Mouse (Mus musculus) midbrain, embryonic 15.5 days (tissue): ENCODE measurements around the gene Aqr. TPM values are rescaled to one million over a fixed set of nuclear protein-coding genes. Genes with fewer than 3 reads are reported as not detected.

Source experiments
- ATAC-seq: fragments of 200-750 bp; cut with Nextera tagmentation; replicated peaks from 2 replicates; pipeline ENCODE4 v1.8.0; 2017; ENCODE audit warnings: moderate TSS enrichment
- H3K27ac ChIP-seq: fragments of 300-500 bp; sonication (generic); 2 replicates; pipeline ENCODE4 v1.5.1; 2015; ENCODE audit warnings: mild to moderate bottlenecking, inconsistent platforms
- H3K27me3 ChIP-seq: fragments of 300-500 bp; sonication (generic); replicated peaks from 2 replicates; pipeline ENCODE4 v1.6.1; 2015; ENCODE audit warnings: inconsistent platforms
- H3K36me3 ChIP-seq: fragments of 300-500 bp; sonication (generic); replicated peaks from 2 replicates; pipeline ENCODE4 v1.6.1; 2015; ENCODE audit warnings: inconsistent platforms
- H3K4me1 ChIP-seq: fragments of 300-500 bp; sonication (generic); 2 replicates; pipeline ENCODE4 v1.6.1; 2015; ENCODE audit warnings: inconsistent platforms
- H3K4me2 ChIP-seq: fragments of 300-500 bp; sonication (generic); 2 replicates; pipeline ENCODE4 v1.6.1; 2015; ENCODE audit warnings: inconsistent platforms, mild to moderate bottlenecking, moderate library complexity
- H3K4me3 ChIP-seq: fragments of 300-500 bp; sonication (generic); 2 replicates; pipeline ENCODE4 v1.5.1; 2015; ENCODE audit warnings: mild to moderate bottlenecking, inconsistent platforms
- H3K9ac ChIP-seq: fragments of 300-500 bp; sonication (generic); 2 replicates; pipeline ENCODE4 v1.6.1; 2015; ENCODE audit warnings: mild to moderate bottlenecking, inconsistent platforms
- H3K9me3 ChIP-seq: fragments of 300-500 bp; sonication (generic); 2 replicates; pipeline ENCODE4 v1.6.1; 2016; ENCODE audit warnings: inconsistent platforms
- WGBS: fragments of 180-500 bp; shearing (Covaris S2); methylation state at CpG from one replicate; pipeline ENCODE4 v1.1.7; 2015; ENCODE audit warnings: mixed read lengths; 5-methylcytosine and 5-hydroxymethylcytosine counted together
- microRNA-seq: library from miRNA; unstranded; fragments of <30 nt; microRNA quantifications from one replicate; pipeline ENCODE4, GENCODE M21; 2016
- polyA plus RNA-seq: library from polyadenylated mRNA; unstranded; fragments of >200 nt; fragmentation: Nextera tagmentation; extraction: Ambion mirVana; gene quantifications from 2 replicates; pipeline ENCODE4 v1.2.1, GENCODE M21; 2015

Aqr gene
- polyA plus RNA-seq, 1 experiment from 2014 or later, result 35.5 TPM

GRCm38 (mm10) chr2:114052696-114053598 lies 133.9 kb downstream of the Aqr start, which contains the start of gene Actc1:
Actc1 (minus strand) TSS chr2:114053548.
- H3K4me1 ChIP-seq, result peaks cover 6% of the 10 kb centered on the region
- H3K9ac ChIP-seq, result no peak within 1 kb of the TSS
- 45% methylated on average over 14 of the region's 14 CpGs for WGBS
- H3K27me3 ChIP-seq, result no peaks in the 10 kb centered on the region
- no peaks in the 10 kb centered on the region for H3K36me3 ChIP-seq
- no peak within 1 kb of the TSS for H3K4me3 ChIP-seq
- ATAC-seq, result peak; percentile 39; the same call in 1 of the 2 replicates
- H3K4me2 ChIP-seq, result no peak within 1 kb of the TSS
- no peaks in the 10 kb centered on the region for H3K9me3 ChIP-seq
- H3K27ac ChIP-seq, result no peak within 1 kb of the TSS

GRCm38 (mm10) chr2:114051871-114052241 lies 135.0 kb downstream of the Aqr start:
- no peaks in the 10 kb centered on the region for H3K27me3 ChIP-seq
- ATAC-seq, result no peak
- H3K36me3 ChIP-seq, result no peaks in the 10 kb centered on the region
- no peaks in the 10 kb centered on the region for H3K9me3 ChIP-seq
- H3K4me1 ChIP-seq, result no peaks in the 10 kb centered on the region
- no peak overlapping the region for H3K27ac ChIP-seq
- no peak overlapping the region for H3K9ac ChIP-seq
- 93% methylated on average over 14 of the region's 14 CpGs for WGBS
- H3K4me2 ChIP-seq, result no peak overlapping the region
- no peak overlapping the region for H3K4me3 ChIP-seq

Small RNA genes lying within 50 kb of the gene (microRNA-seq; reads per million reads assigned to microRNA genes)
- not detected for gene Mir7002

Other genes with a start within 250 kb of the Aqr start
- gene Gjd2, start 173.4 kb downstream of the Aqr start, polyA plus RNA-seq, result 9.7 and 10.2 TPM in 2 replicates
- gene Actc1, start 133.5 kb downstream of the Aqr start, polyA plus RNA-seq, result 3.0 and 54.5 TPM in 2 replicates
- gene Zfp770, start 14.4 kb upstream of the Aqr start, polyA plus RNA-seq, result 5.3 and 5.4 TPM in 2 replicates